Mouse (Mus musculus) heart, embryonic 11.5 days (tissue): ENCODE data around the gene Vps13d. TPM values are rescaled to one million over a fixed set of nuclear protein-coding genes. Genes with fewer than 3 reads are reported as not detected.
A peak's percentile ranks its signal among the peaks of the same experiment; 100 is the strongest.

ENCODE experiments used
- ATAC-seq: fragments of 200-750 bp; cut with Nextera tagmentation; replicated peaks from 2 replicates; pipeline ENCODE4 v1.8.0; 2017; ENCODE audit warnings: moderate library complexity; ENCODE audit not compliant: insufficient number of reproducible peaks, low FRiP score, low TSS enrichment
- H3K27ac ChIP-seq: fragments of 300-500 bp; sonication (generic); 2 replicates; pipeline ENCODE4 v1.5.1; 2014; ENCODE audit warnings: mild to moderate bottlenecking, low read depth, low read length
- H3K27me3 ChIP-seq: fragments of 300-500 bp; sonication (generic); 2 replicates; pipeline ENCODE4 v1.6.1; 2014; ENCODE audit warnings: mild to moderate bottlenecking, low read length, mixed read lengths; ENCODE audit not compliant: control insufficient read depth, insufficient read depth
- H3K36me3 ChIP-seq: fragments of 300-500 bp; sonication (generic); 2 replicates; pipeline ENCODE4 v1.6.1; 2014; ENCODE audit warnings: mild to moderate bottlenecking, low read length, moderate library complexity, mixed read lengths; ENCODE audit not compliant: control insufficient read depth, insufficient read depth
- H3K4me1 ChIP-seq: fragments of 300-500 bp; sonication (generic); 2 replicates; pipeline ENCODE4 v1.6.1; 2014; ENCODE audit warnings: low read length; ENCODE audit not compliant: control insufficient read depth, insufficient read depth
- H3K4me2 ChIP-seq: fragments of 300-500 bp; sonication (generic); 2 replicates; pipeline ENCODE4 v1.6.1; 2014; ENCODE audit warnings: mild to moderate bottlenecking, moderate library complexity
- H3K4me3 ChIP-seq: fragments of 300-500 bp; sonication (generic); 2 replicates; pipeline ENCODE4 v1.5.1; 2014; ENCODE audit warnings: low read depth, low read length
- H3K9ac ChIP-seq: fragments of 300-500 bp; sonication (generic); 2 replicates; pipeline ENCODE4 v1.6.1; 2014; ENCODE audit warnings: mild to moderate bottlenecking, low read depth, low read length, moderate library complexity
- H3K9me3 ChIP-seq: fragments of 300-500 bp; sonication (generic); replicated peaks from 2 replicates; pipeline ENCODE4 v1.6.1; 2016; ENCODE audit warnings: low read length; ENCODE audit not compliant: control insufficient read depth
- WGBS: fragments of 180-500 bp; shearing (Covaris S2); extraction: QIAGEN DNeasy Blood & Tissue Kit; methylation state at CpG from one replicate; pipeline ENCODE4 v1.1.7; 2014; ENCODE audit not compliant: insufficient replicate concordance; 5-methylcytosine and 5-hydroxymethylcytosine counted together
- polyA plus RNA-seq: library from polyadenylated mRNA; unstranded; fragments of >200 nt; fragmentation: Nextera tagmentation; extraction: Ambion mirVana; gene quantifications from 2 replicates; pipeline ENCODE4 v1.2.1, GENCODE M21; 2014

The Vps13d gene
- polyA plus RNA-seq, 1 experiment from 2014 or later: 12.0 TPM

GRCm38 (mm10) chr4:145052282-145052681, 142.5 kb downstream of the Vps13d start:
- H3K9me3 ChIP-seq: no peaks in the 10 kb centered on the region
- H3K27me3 ChIP-seq: no peaks in the 10 kb centered on the region
- peak; percentile 7; the same call in 1 of the 2 replicates for ATAC-seq
- H3K27ac ChIP-seq: no peak overlapping the region
- no peak overlapping the region for H3K4me3 ChIP-seq
- no peak overlapping the region for H3K9ac ChIP-seq
- 63% methylated on average over 3 of the region's 3 CpGs for WGBS
- peaks cover 28% of the 10 kb centered on the region for H3K4me1 ChIP-seq
- no peaks in the 10 kb centered on the region for H3K36me3 ChIP-seq
- H3K4me2 ChIP-seq: no peak overlapping the region

GRCm38 (mm10) chr4:145051209-145051969, 143.4 kb downstream of the Vps13d start:
- Histone ChIP-seq H3K4me1 (peaks cover 28% of the 10 kb centered on the region), H3K4me2 (no peak overlapping the region)

GRCm38 (mm10) chr4:145050518-145051208, 144.1 kb downstream of the Vps13d start:
- H3K4me3 ChIP-seq: no peak overlapping the region
- no peaks in the 10 kb centered on the region for H3K9me3 ChIP-seq
- peaks cover 28% of the 10 kb centered on the region for H3K4me1 ChIP-seq
- 40% methylated on average over 8 of the region's 8 CpGs for whole genome bisulfite sequencing
- no peaks in the 10 kb centered on the region for H3K27me3 ChIP-seq
- H3K36me3 ChIP-seq: peaks cover 2% of the 10 kb centered on the region; the same call in 1 of the 2 replicates
- H3K4me2 ChIP-seq: no peak overlapping the region
- no peak overlapping the region for H3K27ac ChIP-seq
- ATAC-seq: no peak; the same call in 1 of the 2 replicates
- no peak overlapping the region for H3K9ac ChIP-seq

More at GRCm38 (mm10) chr4:145051209-145051969, 143.4 kb downstream of the Vps13d start:
- Histone ChIP-seq H3K27ac (no peak overlapping the region), H3K27me3 (no peaks in the 10 kb centered on the region), H3K36me3 (peaks cover 2% of the 10 kb centered on the region; the same call in 1 of the 2 replicates), H3K9me3 (no peaks in the 10 kb centered on the region), H3K4me3 (no peak overlapping the region), H3K9ac (no peak overlapping the region)
- no peak for ATAC-seq
- whole genome bisulfite sequencing: 68% methylated on average over 4 of the region's 4 CpGs

GRCm38 (mm10) chr4:145047964-145048363, 146.8 kb downstream of the Vps13d start:
- Histone ChIP-seq H3K4me1 (peaks cover 26% of the 10 kb centered on the region), H3K27ac (no peak overlapping the region), H3K4me2 (no peak overlapping the region), H3K27me3 (no peaks in the 10 kb centered on the region), H3K36me3 (peaks cover 10% of the 10 kb centered on the region), H3K9me3 (no peaks in the 10 kb centered on the region), H3K4me3 (no peak overlapping the region), H3K9ac (no peak overlapping the region)
- 65% methylated on average over 5 of the region's 5 CpGs for WGBS
- no peak for ATAC-seq

GRCm38 (mm10) chr4:145046032-145046401, 148.8 kb downstream of the Vps13d start:
- Histone ChIP-seq H3K4me3 (no peak overlapping the region), H3K36me3 (peaks cover 13% of the 10 kb centered on the region)
- 71% methylated on average over 8 of the region's 8 CpGs for WGBS

GRCm38 (mm10) chr4:145045312-145046031, 149.3 kb downstream of the Vps13d start:
- WGBS: 71% methylated on average over 5 of the region's 5 CpGs
- Histone ChIP-seq H3K4me1 (peaks cover 14% of the 10 kb centered on the region), H3K4me2 (no peak overlapping the region), H3K4me3 (no peak overlapping the region), H3K36me3 (peaks cover 13% of the 10 kb centered on the region), H3K27ac (no peak overlapping the region), H3K9me3 (no peaks in the 10 kb centered on the region), H3K9ac (no peak overlapping the region), H3K27me3 (no peaks in the 10 kb centered on the region)
- no peak for ATAC-seq

More at GRCm38 (mm10) chr4:145046032-145046401, 148.8 kb downstream of the Vps13d start:
- H3K9me3 ChIP-seq: no peaks in the 10 kb centered on the region
- H3K4me2 ChIP-seq: no peak overlapping the region
- H3K4me1 ChIP-seq: peaks cover 17% of the 10 kb centered on the region
- H3K27ac ChIP-seq: no peak overlapping the region
- no peak overlapping the region for H3K9ac ChIP-seq
- H3K27me3 ChIP-seq: no peaks in the 10 kb centered on the region
- no peak for ATAC-seq

- Histone ChIP-seq H3K9me3 (no peaks in the 10 kb centered on the region), H3K27me3 (no peaks in the 10 kb centered on the region), H3K9ac (no peak overlapping the region), H3K27ac (no peak overlapping the region), H3K4me2 (no peak overlapping the region), H3K4me1 (peaks cover 11% of the 10 kb centered on the region), H3K36me3 (peaks cover 14% of the 10 kb centered on the region), H3K4me3 (no peak overlapping the region)
- ATAC-seq: no peak
- WGBS: 76% methylated on average over 6 of the region's 6 CpGs
Measured at GRCm38 (mm10) chr4:145041223-145041870, 153.5 kb downstream of the Vps13d start.
